Mouse (Mus musculus): ENCODE measurements at regions not wholly inside any gene's neighbourhood (a gene's known extent, or its start where the extent isn't known, plus 50 kb on each side); places are given as distances from the start of the nearest gene placed in this dataset.
A peak's percentile ranks its signal among the peaks of the same experiment; 100 is the strongest.

GRCm38 (mm10) chr12:112235841-112236240 is 89.8 kb downstream of the Kif26a start:
- no peak for DNase-seq

DNA sequence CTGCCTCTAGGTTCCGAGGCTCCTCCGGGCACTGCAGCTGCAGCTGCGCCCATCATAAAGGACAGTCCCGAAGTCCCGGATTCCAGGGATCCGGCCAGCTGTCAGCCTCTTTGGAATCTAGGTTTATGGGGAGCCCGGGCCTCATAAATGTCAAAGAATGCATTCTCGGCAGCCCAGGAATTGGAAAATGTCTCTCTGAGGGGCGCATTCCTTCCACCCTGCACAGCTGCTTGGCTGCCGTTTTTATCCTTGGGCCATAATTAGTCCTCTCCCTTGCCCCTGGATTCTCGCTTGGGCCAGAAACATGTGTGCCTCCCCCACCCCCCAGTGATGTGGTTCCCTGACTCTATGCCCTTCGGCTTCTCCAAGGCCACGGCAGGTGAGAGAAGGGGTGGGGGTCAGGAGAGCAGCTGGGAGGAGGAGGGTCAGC is 91.1 kb downstream of the Kif26a start:
- DNase-seq, result peak; percentile 63

DNA sequence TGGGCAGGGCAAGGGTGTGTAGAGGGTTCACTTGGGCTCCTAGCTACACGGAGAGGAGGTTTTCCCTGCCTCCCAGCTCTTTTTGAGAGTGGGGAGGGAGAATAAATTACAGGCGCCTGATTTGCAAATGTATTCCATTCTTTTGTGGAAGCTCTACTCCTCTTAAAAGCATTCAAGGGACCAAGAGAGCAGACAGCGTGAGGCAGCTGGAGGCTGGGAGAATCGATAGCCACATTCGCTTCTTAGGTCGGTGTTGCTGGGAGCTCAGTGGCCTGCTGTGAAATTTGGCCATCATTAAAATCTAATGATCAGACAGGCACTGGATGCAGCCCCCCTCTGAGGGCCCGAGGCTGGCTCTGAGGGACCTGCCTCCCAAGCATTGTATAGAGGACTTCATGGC is 92.8 kb downstream of the Kif26a start:
- no peak for DNase-seq

- DNase-seq, result no peak
Observed at GRCm38 (mm10) chr12:112241740-112242171, 95.7 kb downstream of the Kif26a start.

DNA sequence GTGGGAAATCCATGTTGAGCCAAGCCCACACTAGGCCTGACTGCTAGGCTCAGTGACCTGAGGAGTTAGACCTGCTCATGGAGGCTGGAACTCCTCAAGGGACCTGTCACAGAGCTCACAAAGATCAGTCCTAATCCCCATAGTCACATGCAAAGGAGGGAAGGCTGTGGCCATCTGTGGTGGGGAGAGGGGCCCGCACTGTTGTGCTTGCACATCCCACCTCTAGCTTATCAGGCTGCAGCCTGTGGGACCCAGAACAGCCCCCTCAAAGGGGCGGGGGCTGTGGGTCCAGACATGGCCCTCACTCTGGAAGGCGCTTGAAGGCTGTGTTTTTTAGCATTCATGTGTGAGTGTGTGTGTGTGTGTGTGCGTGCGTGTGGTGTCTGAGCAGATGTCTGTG is 97.2 kb downstream of the Kif26a start:
- DNase-seq, result no peak

- no peak for DNase-seq
Observed at GRCm38 (mm10) chr12:112250894-112251293, 104.9 kb downstream of the Kif26a start.

GRCm38 (mm10) chr12:112253461-112253860 is 107.5 kb downstream of the Kif26a start:
- DNase-seq, result no peak

DNA sequence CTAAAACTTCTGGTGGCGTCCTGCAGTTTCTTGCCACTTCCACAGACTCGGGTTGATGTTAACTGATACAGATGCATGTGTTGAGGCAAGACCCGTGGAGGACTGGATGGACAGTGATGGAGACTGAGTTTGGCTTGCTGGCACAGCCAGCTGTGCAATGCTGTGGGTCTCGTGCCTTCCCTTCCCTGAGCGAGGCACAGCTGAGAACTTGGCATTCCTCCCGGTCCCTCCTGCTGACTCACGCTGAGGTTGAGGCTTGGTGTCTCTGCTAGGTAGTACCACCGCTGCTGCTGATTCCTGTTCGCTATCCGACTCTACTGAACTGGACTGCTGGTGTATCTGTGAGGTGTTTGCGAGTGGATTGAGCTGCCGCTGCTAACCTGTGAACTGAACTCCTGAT is 109.2 kb downstream of the Kif26a start:
- DNase-seq, result no peak

DNA sequence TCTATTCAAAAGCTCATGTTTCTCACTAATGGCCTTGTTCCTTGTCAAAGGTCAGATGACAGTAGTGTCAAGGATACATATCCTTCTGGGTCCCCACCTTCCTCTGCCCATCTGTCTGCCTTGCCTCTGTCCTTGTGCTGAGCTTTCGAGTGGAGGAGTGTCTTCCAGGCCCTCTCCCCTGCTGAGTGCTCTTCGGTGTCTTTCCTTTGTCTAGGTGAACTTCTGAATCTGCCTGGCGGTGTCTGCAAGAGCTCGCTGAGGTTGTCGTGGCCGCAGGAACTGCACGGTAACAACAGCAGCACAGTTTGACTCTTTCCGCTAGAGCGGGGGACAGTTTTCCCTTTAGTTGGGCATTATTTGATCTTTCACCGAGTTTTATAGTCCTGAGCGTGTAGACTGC is 111.7 kb downstream of the Kif26a start:
- DNase-seq, result no peak

GRCm38 (mm10) chr12:112263283-112264056 is 117.5 kb downstream of the Kif26a start:
- no peak for DNase-seq

- DNase-seq, result no peak
Observed at GRCm38 (mm10) chr12:112264201-112264600, 118.2 kb downstream of the Kif26a start.

DNA sequence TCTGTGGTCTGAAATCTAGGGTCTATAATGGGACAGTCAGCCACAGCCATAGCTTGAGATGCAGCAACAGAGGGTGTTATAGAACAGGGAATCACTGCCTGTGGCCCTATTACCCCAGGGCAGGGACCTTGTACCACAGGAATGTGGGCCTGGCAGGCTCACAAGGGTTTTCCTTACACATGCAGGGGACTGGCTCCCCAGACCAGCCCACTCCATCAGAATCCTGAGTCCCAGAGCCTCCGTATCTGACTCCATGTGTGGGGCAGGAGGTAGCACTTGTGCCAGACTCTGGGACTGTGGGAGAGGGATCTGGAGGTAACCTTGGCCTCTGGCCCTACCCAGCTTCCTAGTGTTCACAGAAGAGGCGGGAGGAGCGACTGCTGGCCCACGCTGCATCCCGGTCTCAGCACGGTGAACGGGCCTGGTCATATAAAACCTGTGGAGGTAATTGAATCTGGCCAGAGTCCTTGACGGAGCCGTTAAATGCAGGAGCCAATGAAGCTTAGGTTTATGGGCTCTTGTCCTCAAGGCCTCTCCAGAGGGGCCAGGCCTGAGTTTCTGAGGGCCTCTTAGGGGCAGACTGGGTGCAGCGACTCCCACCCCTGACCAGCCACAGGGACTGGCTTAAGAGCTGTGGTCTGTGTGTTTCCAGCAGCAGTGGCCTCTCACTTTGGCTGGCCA is 119.4 kb downstream of the Kif26a start:
- DNase-seq, result no peak

DNA sequence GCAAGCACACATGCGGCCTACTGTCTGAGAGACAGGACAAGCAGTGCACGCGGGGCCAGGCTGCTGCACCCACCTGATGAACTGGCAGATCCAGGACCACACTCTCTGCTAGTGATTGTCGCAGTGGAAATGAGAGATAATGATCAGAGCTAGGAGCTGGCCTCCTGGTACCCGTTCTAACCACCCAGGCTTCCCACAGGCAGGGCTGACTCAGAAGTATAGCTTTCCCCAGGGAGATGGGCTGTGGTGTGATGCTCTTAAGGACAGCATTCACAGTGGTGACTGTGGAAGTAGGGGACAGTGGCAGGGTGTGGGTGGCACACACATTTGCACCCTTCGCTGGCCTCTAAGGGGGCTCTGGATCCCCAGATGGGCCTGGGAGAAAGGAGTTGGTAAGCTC is 128.0 kb downstream of the Kif26a start:
- no peak for DNase-seq

DNA sequence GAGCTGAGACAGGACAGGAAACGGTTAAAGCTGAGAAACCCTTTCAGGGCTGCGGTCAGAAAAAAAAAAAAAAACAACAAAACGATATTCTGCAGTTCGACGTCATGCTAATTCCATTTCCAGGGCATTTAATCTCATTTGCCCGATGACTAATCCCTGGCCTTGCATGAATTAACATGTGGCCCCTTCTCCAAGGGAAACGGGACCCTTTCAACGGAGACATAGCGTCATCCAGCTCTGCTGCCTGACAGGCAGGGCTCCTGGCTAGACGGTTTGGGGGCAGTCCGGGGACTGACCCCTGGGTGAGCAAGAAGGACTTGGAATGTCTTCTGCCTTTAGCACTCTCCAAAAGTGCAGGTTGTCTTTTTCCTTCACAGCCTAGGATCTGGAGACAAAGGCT is 128.7 kb downstream of the Kif26a start:
- no peak for DNase-seq

- DNase-seq, result no peak
Observed at GRCm38 (mm10) chr12:112276651-112277050, 130.6 kb downstream of the Kif26a start.

GRCm38 (mm10) chr12:112277511-112277910 is 131.5 kb downstream of the Kif26a start:
- no peak for DNase-seq

GRCm38 (mm10) chr12:112285096-112285495 is 139.1 kb downstream of the Kif26a start:
- no peak for DNase-seq

DNA sequence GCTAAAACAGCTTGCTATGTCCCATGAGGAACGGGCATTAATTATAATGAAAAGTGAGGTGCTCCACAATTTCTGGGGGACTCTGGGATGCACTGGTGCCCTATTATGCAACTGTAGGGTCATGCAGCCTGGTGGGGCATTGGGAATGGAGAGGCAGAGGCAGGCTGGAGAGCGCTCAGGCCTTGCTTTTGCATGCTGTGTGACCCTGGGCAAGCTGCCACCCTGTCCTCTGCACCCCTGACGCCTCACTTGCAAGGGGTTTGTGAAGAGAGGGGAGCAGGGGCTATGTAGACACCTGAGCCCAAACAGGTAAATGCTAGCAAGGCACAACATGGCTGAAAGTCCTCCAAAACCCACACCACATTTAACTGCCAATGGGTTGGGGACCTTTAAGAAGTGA is 142.8 kb downstream of the Kif26a start:
- DNase-seq, result no peak

DNA sequence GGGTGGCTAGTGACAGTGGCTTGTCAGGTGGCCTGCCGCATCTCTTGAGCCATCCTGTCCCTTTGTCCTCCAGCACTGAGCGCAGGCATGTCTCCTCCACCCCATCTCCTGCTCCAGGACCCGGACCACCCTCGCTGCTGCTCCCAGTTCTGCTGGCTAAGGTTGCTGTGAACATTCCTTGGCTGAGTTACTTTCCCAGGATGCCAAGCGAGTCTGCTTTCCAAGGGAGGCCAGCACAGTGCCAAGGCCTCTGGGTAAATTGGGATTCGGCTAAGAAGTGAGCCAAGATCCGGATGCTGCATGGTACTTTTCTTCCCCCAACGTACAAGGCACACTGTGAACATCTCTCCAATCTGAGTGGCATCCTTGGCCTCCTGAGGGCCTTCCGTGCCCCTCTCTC is 144.3 kb downstream of the Kif26a start:
- DNase-seq, result no peak

DNA sequence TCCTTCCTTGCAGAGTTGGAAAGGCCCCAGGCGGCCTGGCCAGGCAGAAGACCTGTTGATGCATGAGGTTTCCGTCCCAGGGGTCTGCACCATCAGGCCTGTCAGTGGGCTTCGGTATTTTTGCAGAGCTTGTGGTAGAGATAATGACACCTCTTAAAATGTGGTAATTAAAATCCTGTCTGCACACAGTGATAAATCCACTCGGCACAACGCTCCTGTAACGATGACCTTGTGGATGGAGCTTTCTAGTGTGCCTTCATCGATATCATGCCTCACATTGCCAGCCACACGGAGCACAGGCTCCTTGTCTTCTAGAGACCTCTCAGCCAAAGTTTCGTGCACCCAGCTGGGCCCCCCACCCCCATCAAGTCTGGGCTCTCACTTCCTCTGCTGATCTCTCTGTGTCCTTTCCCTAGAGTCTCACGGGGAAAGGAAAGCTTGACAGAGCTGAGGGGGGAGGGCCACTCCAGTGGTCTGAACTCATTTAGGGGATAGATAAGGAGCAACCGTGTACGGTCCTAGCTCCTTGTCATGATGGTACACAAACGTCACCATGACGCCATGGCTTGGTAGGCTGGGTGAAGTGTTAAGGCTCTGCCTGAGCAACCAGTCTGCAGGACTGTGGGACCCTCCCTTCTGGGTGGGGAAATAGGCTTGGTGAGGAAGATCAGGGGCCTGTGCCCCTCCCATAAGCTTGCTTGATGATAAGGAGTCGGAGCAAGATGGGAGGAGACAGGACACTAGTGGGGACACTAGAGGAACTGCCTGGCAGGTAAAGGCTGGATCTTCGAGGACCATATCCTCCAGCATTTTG is 145.9 kb downstream of the Kif26a start:
- DNase-seq, result no peak

DNA sequence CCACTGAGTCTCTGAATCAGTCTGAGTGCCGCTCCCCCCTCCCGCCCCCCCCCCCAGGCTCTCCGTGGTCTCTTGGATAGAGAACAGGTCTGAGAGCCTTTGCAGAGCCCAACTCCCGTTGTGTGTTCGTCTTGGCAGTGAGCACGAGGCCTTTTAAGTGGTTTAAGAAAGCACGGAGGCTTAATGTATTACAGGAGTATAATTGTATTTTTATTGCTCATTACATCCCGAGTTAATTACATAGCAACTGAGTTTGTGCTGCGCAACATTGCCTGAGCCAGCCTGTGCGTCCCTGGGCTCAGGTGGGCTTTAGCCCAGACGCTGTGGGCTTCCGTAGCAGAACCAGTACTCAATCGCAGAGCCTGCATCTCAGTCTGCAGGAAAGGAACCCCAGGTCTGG is 147.1 kb downstream of the Kif26a start:
- no peak for DNase-seq

- DNase-seq, result no peak
Observed at GRCm38 (mm10) chr12:112295337-112295941, 149.4 kb downstream of the Kif26a start.

DNA sequence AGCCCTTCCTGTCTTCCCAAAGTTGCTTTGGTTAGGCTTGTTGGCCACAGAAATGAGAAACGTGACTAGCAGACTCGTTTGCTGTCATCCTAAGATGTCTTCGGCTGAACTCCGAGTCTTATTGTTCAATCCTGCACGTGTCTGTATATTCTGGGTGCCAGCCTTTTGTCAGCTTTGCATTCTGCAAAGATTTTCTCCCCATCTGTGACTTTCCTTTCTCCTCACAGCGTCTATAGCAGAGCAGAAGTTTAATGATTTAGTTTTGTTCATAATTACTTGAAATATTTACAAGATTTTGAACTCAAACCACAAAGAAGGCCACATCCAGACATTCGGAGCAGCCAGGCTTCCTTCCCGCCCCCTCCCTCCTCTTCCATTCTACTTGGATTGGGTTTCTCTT is 152.5 kb downstream of the Kif26a start:
- no peak for DNase-seq

Measured in kidney, postnatal 10 days (tissue).